Mouse (Mus musculus): Measurements from ENCODE around the gene Adamts9. TPM values are rescaled to one million over a fixed set of nuclear protein-coding genes. Genes with fewer than 3 reads are reported as not detected.
A peak's percentile ranks its signal among the peaks of the same experiment; 100 is the strongest.

Adamts9 gene
- polyA plus RNA-seq, 1 experiment from 2014 or later = 1.3 TPM

GRCm38 (mm10) chr6:92781446-92781845 is 161.8 kb downstream of the Adamts9 start:
- H3K4me3 ChIP-seq (replicated peaks; ENCODE audit: low read length) = no peak overlapping the region
- H3K36me3 ChIP-seq (ENCODE audit: control insufficient read depth, insufficient read depth) = no peaks in the 10 kb centered on the region
- no peaks in the 10 kb centered on the region for H3K9me3 ChIP-seq (ENCODE audit: control insufficient read depth, low read length)
- H3K4me1 ChIP-seq (replicated peaks; ENCODE audit: control insufficient read depth, insufficient read depth, low read length) = no peaks in the 10 kb centered on the region
- peaks cover 5% of the 10 kb centered on the region for H3K27me3 ChIP-seq (replicated peaks; ENCODE audit: control insufficient read depth, insufficient read depth, low read length)
- H3K9ac ChIP-seq (replicated peaks; ENCODE audit: low read depth, low read length) = no peak overlapping the region
- 79% methylated on average over 6 of the region's 6 CpGs for WGBS
- H3K27ac ChIP-seq (ENCODE audit: low read length) = no peak overlapping the region
- no peak overlapping the region for H3K4me2 ChIP-seq (ENCODE audit: low read length)
- no peak for ATAC-seq

DNA sequence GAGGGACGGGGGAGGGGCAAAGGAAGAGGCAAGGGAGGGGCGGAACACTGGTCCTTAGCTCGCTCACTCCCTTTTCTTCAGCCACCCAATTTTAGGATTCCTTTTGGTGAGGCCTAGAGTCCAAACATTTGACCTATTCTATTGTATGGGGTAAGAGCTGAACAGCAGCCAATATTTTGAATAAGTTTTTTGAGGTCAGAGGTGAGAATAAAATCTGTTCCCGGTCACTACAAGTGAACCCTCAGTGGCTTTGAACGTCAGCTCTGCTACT is 163.4 kb downstream of the Adamts9 start:
- Histone ChIP-seq H3K27me3 (replicated peaks; ENCODE audit: control insufficient read depth, insufficient read depth, low read length) (no peaks in the 10 kb centered on the region), H3K9me3 (ENCODE audit: control insufficient read depth, low read length) (no peaks in the 10 kb centered on the region), H3K4me2 (ENCODE audit: low read length) (no peak overlapping the region), H3K36me3 (ENCODE audit: control insufficient read depth, insufficient read depth) (no peaks in the 10 kb centered on the region), H3K27ac (ENCODE audit: low read length) (no peak overlapping the region), H3K4me3 (replicated peaks; ENCODE audit: low read length) (no peak overlapping the region), H3K9ac (replicated peaks; ENCODE audit: low read depth, low read length) (no peak overlapping the region), H3K4me1 (replicated peaks; ENCODE audit: control insufficient read depth, insufficient read depth, low read length) (no peaks in the 10 kb centered on the region)
- ATAC-seq = no peak
- 53% methylated on average over 5 of the region's 5 CpGs for WGBS

DNA sequence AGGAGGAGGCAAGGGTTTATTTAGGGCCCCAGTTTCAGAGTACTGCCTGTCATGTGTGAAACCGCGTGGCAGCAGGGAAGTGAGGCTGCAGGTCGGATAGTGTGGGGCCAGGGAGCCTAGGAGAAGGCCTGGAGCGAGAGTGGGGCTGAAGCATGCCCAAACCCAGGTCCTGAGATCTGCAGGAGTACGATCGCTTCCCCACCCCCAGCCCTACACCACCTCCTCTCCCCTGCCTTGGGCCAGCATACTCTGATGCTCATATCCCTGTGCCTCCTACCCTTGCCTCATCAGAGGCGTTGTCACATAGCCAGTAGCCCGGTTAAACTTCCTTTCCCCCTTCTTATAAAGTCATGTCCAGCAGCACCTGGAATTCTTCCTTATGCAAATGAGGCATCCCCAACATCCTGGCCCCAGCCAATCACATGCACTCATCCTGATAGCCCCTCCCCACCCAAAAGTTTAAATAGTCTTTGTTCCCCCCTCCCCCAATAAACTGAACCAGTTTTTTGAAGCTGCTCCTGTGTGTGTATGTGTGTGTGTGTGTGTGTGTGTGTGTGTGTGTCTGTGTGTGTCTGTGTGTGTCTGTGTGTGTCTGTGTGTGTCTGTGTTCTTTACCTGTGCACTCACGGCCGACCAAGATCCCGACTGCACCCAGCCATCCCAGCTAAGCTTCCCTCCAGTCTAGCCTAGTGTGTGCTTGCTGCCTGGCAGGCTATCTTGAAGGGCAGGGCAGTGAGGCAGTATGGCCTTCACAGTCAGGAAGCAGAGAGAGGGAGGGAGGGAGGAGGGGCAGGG is 164.0 kb downstream of the Adamts9 start:
- Histone ChIP-seq H3K36me3 (ENCODE audit: control insufficient read depth, insufficient read depth) (no peaks in the 10 kb centered on the region), H3K4me2 (ENCODE audit: low read length) (no peak overlapping the region), H3K9me3 (ENCODE audit: control insufficient read depth, low read length) (no peaks in the 10 kb centered on the region), H3K4me3 (replicated peaks; ENCODE audit: low read length) (no peak overlapping the region), H3K4me1 (replicated peaks; ENCODE audit: control insufficient read depth, insufficient read depth, low read length) (no peaks in the 10 kb centered on the region), H3K9ac (replicated peaks; ENCODE audit: low read depth, low read length) (no peak overlapping the region), H3K27ac (ENCODE audit: low read length) (no peak overlapping the region), H3K27me3 (replicated peaks; ENCODE audit: control insufficient read depth, insufficient read depth, low read length) (no peaks in the 10 kb centered on the region)
- ATAC-seq = no peak
- WGBS = 79% methylated on average over 11 of the region's 11 CpGs

DNA sequence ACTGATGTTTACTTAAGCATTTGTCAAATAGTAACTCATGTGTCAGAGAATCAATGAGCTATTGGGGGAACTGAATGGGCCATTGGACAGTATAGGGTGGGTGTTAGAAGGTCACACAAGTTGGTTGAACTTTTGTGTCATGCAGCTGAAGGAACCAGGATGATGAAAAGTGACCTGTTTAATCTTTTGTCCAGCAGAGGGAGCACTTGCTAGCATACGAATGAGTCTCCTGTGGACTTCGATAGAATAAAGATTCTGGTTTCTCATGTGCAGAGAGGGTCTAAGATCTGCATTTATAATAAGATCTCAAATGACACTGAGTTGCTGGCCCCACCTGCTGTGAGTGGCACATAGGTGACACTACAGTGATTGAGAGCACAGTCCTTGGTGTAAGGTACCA is 166.9 kb downstream of the Adamts9 start:
- 7% methylated on average over 2 of the region's 2 CpGs for WGBS

DNA sequence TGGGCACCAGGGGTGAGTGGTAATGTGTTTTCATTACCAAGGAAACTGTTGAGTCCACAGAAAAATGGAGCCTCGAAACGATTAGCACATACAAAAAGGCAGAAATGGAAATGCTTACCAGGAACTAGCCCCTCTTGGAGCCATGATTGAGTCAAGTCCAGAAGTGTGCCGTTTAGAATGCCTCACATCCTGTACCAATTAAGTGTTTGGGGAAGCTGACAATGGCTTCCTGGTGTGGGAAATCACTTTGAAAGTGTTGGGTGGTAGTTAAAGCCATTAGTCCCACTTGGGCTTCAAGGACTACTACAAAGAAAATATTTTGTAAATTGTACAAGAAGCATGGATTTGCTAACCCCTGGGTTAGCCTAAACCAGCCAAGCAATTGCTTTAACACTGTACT is 180.9 kb downstream of the Adamts9 start:
- no peaks in the 10 kb centered on the region for H3K27me3 ChIP-seq (replicated peaks; ENCODE audit: control insufficient read depth, insufficient read depth, low read length)
- H3K4me3 ChIP-seq (replicated peaks; ENCODE audit: low read length) = no peak overlapping the region
- no peak overlapping the region for H3K27ac ChIP-seq (ENCODE audit: low read length)
- no peak overlapping the region for H3K9ac ChIP-seq (replicated peaks; ENCODE audit: low read depth, low read length)
- no peak for ATAC-seq
- WGBS = 15% methylated on average over 3 of the region's 3 CpGs
- H3K36me3 ChIP-seq (ENCODE audit: control insufficient read depth, insufficient read depth) = no peaks in the 10 kb centered on the region
- H3K4me2 ChIP-seq (ENCODE audit: low read length) = no peak overlapping the region
- no peaks in the 10 kb centered on the region for H3K4me1 ChIP-seq (replicated peaks; ENCODE audit: control insufficient read depth, insufficient read depth, low read length)
- H3K9me3 ChIP-seq (ENCODE audit: control insufficient read depth, low read length) = no peaks in the 10 kb centered on the region

More for the DNA sequence above, 166.9 kb downstream of the Adamts9 start:
- H3K9me3 ChIP-seq (ENCODE audit: control insufficient read depth, low read length) = no peaks in the 10 kb centered on the region
- no peak overlapping the region for H3K4me3 ChIP-seq (replicated peaks; ENCODE audit: low read length)
- H3K4me2 ChIP-seq (ENCODE audit: low read length) = no peak overlapping the region
- no peaks in the 10 kb centered on the region for H3K4me1 ChIP-seq (replicated peaks; ENCODE audit: control insufficient read depth, insufficient read depth, low read length)
- H3K36me3 ChIP-seq (ENCODE audit: control insufficient read depth, insufficient read depth) = no peaks in the 10 kb centered on the region
- no peaks in the 10 kb centered on the region for H3K27me3 ChIP-seq (replicated peaks; ENCODE audit: control insufficient read depth, insufficient read depth, low read length)
- no peak for ATAC-seq
- no peak overlapping the region for H3K9ac ChIP-seq (replicated peaks; ENCODE audit: low read depth, low read length)
- no peak overlapping the region for H3K27ac ChIP-seq (ENCODE audit: low read length)

DNA sequence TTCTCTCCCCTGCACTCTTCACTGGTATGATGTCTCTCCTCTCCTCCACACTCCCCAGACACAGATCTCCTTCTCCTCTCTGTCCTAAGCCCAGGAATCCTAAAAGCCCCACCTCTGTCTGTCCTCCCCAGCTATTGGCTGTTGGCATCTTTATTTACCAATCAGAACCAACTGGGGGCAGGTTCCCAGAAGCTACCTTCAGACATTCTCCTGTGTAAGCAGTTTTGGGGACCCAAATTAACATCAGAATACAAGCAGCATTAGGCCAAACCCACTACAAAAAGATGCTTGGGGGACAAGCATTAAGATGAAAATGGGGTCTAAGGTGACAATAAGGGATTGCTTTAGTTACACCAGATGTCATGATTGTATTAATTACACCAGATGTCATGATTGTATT is 183.7 kb downstream of the Adamts9 start:
- no peak for ATAC-seq
- Histone ChIP-seq H3K9me3 (ENCODE audit: control insufficient read depth, low read length) (no peaks in the 10 kb centered on the region), H3K4me1 (replicated peaks; ENCODE audit: control insufficient read depth, insufficient read depth, low read length) (no peaks in the 10 kb centered on the region), H3K4me2 (ENCODE audit: low read length) (no peak overlapping the region), H3K27ac (ENCODE audit: low read length) (no peak overlapping the region), H3K4me3 (replicated peaks; ENCODE audit: low read length) (no peak overlapping the region), H3K9ac (replicated peaks; ENCODE audit: low read depth, low read length) (no peak overlapping the region), H3K36me3 (ENCODE audit: control insufficient read depth, insufficient read depth) (no peaks in the 10 kb centered on the region), H3K27me3 (replicated peaks; ENCODE audit: control insufficient read depth, insufficient read depth, low read length) (no peaks in the 10 kb centered on the region)

- no peaks in the 10 kb centered on the region for H3K9me3 ChIP-seq (ENCODE audit: control insufficient read depth, low read length)
- H3K4me2 ChIP-seq (ENCODE audit: low read length) = no peak overlapping the region
- H3K36me3 ChIP-seq (ENCODE audit: control insufficient read depth, insufficient read depth) = no peaks in the 10 kb centered on the region
- H3K27me3 ChIP-seq (replicated peaks; ENCODE audit: control insufficient read depth, insufficient read depth, low read length) = no peaks in the 10 kb centered on the region
- no peak overlapping the region for H3K9ac ChIP-seq (replicated peaks; ENCODE audit: low read depth, low read length)
- no peaks in the 10 kb centered on the region; the same call in 1 of the 2 replicates for H3K4me1 ChIP-seq (replicated peaks; ENCODE audit: control insufficient read depth, insufficient read depth, low read length)
- ATAC-seq = no peak
- 60% methylated on average over 5 of the region's 5 CpGs for WGBS
- H3K4me3 ChIP-seq (replicated peaks; ENCODE audit: low read length) = no peak overlapping the region
- H3K27ac ChIP-seq (ENCODE audit: low read length) = no peak overlapping the region
Observed at GRCm38 (mm10) chr6:92755826-92756225, 187.5 kb downstream of the Adamts9 start.

GRCm38 (mm10) chr6:92752737-92753136 is 190.6 kb downstream of the Adamts9 start:
- H3K9me3 ChIP-seq (ENCODE audit: control insufficient read depth, low read length) = no peaks in the 10 kb centered on the region
- H3K4me2 ChIP-seq (ENCODE audit: low read length) = no peak overlapping the region
- no peaks in the 10 kb centered on the region for H3K27me3 ChIP-seq (replicated peaks; ENCODE audit: control insufficient read depth, insufficient read depth, low read length)
- H3K4me3 ChIP-seq (replicated peaks; ENCODE audit: low read length) = no peak overlapping the region
- no peaks in the 10 kb centered on the region for H3K36me3 ChIP-seq (ENCODE audit: control insufficient read depth, insufficient read depth)
- H3K4me1 ChIP-seq (replicated peaks; ENCODE audit: control insufficient read depth, insufficient read depth, low read length) = no peaks in the 10 kb centered on the region; the same call in 1 of the 2 replicates
- WGBS = 70% methylated on average over 2 of the region's 2 CpGs
- ATAC-seq = peak; percentile 64
- no peak overlapping the region for H3K27ac ChIP-seq (ENCODE audit: low read length)
- no peak overlapping the region for H3K9ac ChIP-seq (replicated peaks; ENCODE audit: low read depth, low read length)

- Histone ChIP-seq H3K4me1 (replicated peaks; ENCODE audit: control insufficient read depth, insufficient read depth, low read length) (no peaks in the 10 kb centered on the region; the same call in 1 of the 2 replicates), H3K36me3 (ENCODE audit: control insufficient read depth, insufficient read depth) (no peaks in the 10 kb centered on the region), H3K9me3 (ENCODE audit: control insufficient read depth, low read length) (no peaks in the 10 kb centered on the region), H3K9ac (replicated peaks; ENCODE audit: low read depth, low read length) (no peak overlapping the region), H3K27ac (ENCODE audit: low read length) (no peak overlapping the region), H3K4me3 (replicated peaks; ENCODE audit: low read length) (no peak overlapping the region), H3K4me2 (ENCODE audit: low read length) (no peak overlapping the region), H3K27me3 (replicated peaks; ENCODE audit: control insufficient read depth, insufficient read depth, low read length) (no peaks in the 10 kb centered on the region)
- 70% methylated on average over 4 of the region's 4 CpGs for WGBS
- no peak for ATAC-seq
Observed at GRCm38 (mm10) chr6:92749420-92749819, 193.9 kb downstream of the Adamts9 start.

- H3K4me3 ChIP-seq (replicated peaks; ENCODE audit: low read length) = no peak overlapping the region
- no peak overlapping the region for H3K27ac ChIP-seq (ENCODE audit: low read length)
- no peaks in the 10 kb centered on the region for H3K9me3 ChIP-seq (ENCODE audit: control insufficient read depth, low read length)
- peak overlapping the region; percentile 27 for H3K4me2 ChIP-seq (ENCODE audit: low read length)
- no peaks in the 10 kb centered on the region for H3K27me3 ChIP-seq (replicated peaks; ENCODE audit: control insufficient read depth, insufficient read depth, low read length)
- no peaks in the 10 kb centered on the region for H3K36me3 ChIP-seq (ENCODE audit: control insufficient read depth, insufficient read depth)
- peak; percentile 70 for ATAC-seq
- no peaks in the 10 kb centered on the region; the same call in 1 of the 2 replicates for H3K4me1 ChIP-seq (replicated peaks; ENCODE audit: control insufficient read depth, insufficient read depth, low read length)
- 8% methylated on average over 11 of the region's 11 CpGs for WGBS
- no peak overlapping the region for H3K9ac ChIP-seq (replicated peaks; ENCODE audit: low read depth, low read length)
Observed at GRCm38 (mm10) chr6:92743605-92744004, 199.7 kb downstream of the Adamts9 start.
